Mouse (Mus musculus) embryonic facial prominence, embryonic 14.5 days (tissue): ENCODE results near the gene Gorasp1. TPM values are rescaled to one million over a fixed set of nuclear protein-coding genes. Genes with fewer than 3 reads are reported as not detected.
A peak's percentile ranks its signal among the peaks of the same experiment; 100 is the strongest.

Source experiments
- ATAC-seq: fragments of 200-750 bp; cut with Nextera tagmentation; 2 replicates; pipeline ENCODE4 v1.8.0; 2017; ENCODE audit warnings: low read depth, moderate number of reproducible peaks, moderate TSS enrichment
- DNase-seq: peaks from one replicate; pipeline ENCODE4 v3.0.0-alpha.2; 2015; ENCODE audit warnings: low spot score
- H3K27ac ChIP-seq: fragments of 300-500 bp; sonication (generic); replicated peaks from 2 replicates; pipeline ENCODE4 v1.5.1; 2014; ENCODE audit warnings: low read depth, mild to moderate bottlenecking, low read length, moderate library complexity
- H3K27me3 ChIP-seq: fragments of 300-500 bp; sonication (generic); replicated peaks from 2 replicates; pipeline ENCODE4 v1.6.1; 2014; ENCODE audit warnings: low read length; ENCODE audit not compliant: control insufficient read depth, insufficient read depth
- H3K36me3 ChIP-seq: fragments of 300-500 bp; sonication (generic); 2 replicates; pipeline ENCODE4 v1.6.1; 2014; ENCODE audit warnings: low read length, mixed read lengths; ENCODE audit not compliant: control insufficient read depth, insufficient read depth
- H3K4me1 ChIP-seq: fragments of 300-500 bp; sonication (generic); 2 replicates; pipeline ENCODE4 v1.6.1; 2014; ENCODE audit warnings: antibody characterized with exemption, low read length; ENCODE audit not compliant: control insufficient read depth, insufficient read depth
- H3K4me2 ChIP-seq: fragments of 300-500 bp; sonication (generic); 2 replicates; pipeline ENCODE4 v1.6.1; 2014; ENCODE audit warnings: low read depth, mild to moderate bottlenecking, low read length, moderate library complexity, mixed read lengths
- H3K4me3 ChIP-seq: fragments of 300-500 bp; sonication (generic); 2 replicates; pipeline ENCODE4 v1.5.1; 2014; ENCODE audit warnings: low read depth, mild to moderate bottlenecking, low read length
- H3K9ac ChIP-seq: fragments of 300-500 bp; sonication (generic); 2 replicates; pipeline ENCODE4 v1.6.1; 2014; ENCODE audit warnings: low read depth, mild to moderate bottlenecking, low read length, moderate library complexity, mixed read lengths
- H3K9me3 ChIP-seq: fragments of 300-500 bp; sonication (generic); 2 replicates; pipeline ENCODE4 v1.6.1; 2016; ENCODE audit warnings: low read length; ENCODE audit not compliant: control insufficient read depth
- WGBS: fragments of 180-500 bp; shearing (Covaris S2); extraction: QIAGEN DNeasy Blood & Tissue Kit; methylation state at CpG from one replicate; pipeline ENCODE4 v1.1.7; 2014; 5-methylcytosine and 5-hydroxymethylcytosine counted together
- polyA plus RNA-seq: library from polyadenylated mRNA; unstranded; fragments of >200 nt; fragmentation: Nextera tagmentation; extraction: Ambion mirVana; gene quantifications from 2 replicates; pipeline ENCODE4 v1.2.1, GENCODE M21; 2014

Gene Gorasp1
- polyA plus RNA-seq, 1 experiment from 2014 or later, result 29.9 TPM

DNA sequence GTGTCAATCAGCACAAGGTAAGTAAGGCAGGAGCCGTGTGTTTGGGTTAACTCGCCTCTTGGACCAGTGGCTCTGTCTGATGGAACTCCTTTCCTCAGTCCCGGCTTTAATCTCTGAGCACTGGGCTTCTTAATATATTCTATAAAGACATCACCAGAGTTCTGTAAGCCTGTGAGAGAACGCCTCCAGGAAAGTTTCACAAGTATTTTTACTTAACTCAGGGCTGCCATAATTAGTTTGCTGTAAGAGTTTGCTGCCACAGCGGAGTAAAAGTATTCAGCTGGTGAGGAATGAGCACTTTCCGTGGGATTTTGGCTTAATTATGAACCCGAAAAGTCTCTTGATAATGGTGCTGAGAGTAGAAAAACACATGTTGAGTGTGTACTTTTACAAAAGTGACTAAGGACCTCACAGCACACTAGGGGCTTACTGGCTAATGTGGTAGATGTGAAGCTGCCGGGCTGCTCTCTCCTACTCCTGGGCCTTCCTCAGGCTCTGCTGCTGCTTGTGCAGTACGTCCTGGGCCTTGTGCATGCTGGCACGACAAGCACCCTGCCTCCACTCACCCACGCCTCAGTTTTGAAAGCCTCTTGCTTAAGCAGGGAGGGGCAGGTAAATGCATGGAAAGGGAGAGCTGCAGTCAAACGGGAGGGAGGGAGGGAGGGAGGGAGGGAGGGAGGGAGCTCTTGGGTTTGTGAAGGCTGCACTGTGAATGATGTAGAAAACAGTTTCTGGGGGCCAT lies 34.8 kb downstream of the Gorasp1 start:
- Histone ChIP-seq H3K9ac (no peak overlapping the region), H3K4me3 (no peak overlapping the region), H3K9me3 (no peaks in the 10 kb centered on the region), H3K4me2 (no peak overlapping the region), H3K36me3 (peaks cover 51% of the 10 kb centered on the region), H3K27me3 (no peaks in the 10 kb centered on the region), H3K4me1 (no peaks in the 10 kb centered on the region), H3K27ac (no peak overlapping the region)
- DNase-seq (no peak), ATAC-seq (no peak)
- 81% methylated on average over 12 of the region's 12 CpGs for WGBS

GRCm38 (mm10) chr9:119899446-119899845 lies 37.9 kb downstream of the Gorasp1 start:
- no peak for ATAC-seq
- Histone ChIP-seq H3K4me2 (no peak overlapping the region), H3K9ac (no peak overlapping the region), H3K27me3 (no peaks in the 10 kb centered on the region), H3K4me1 (peaks cover 7% of the 10 kb centered on the region), H3K4me3 (no peak overlapping the region), H3K36me3 (peaks cover 22% of the 10 kb centered on the region), H3K9me3 (no peaks in the 10 kb centered on the region), H3K27ac (no peak overlapping the region)
- no peak for DNase-seq
- 78% methylated on average over 2 of the region's 2 CpGs for WGBS

- Histone ChIP-seq H3K4me1 (peaks cover 7% of the 10 kb centered on the region), H3K4me3 (peak overlapping the region; percentile 91), H3K4me2 (peak overlapping the region; percentile 92), H3K27ac (peak overlapping the region; percentile 73), H3K9me3 (no peaks in the 10 kb centered on the region), H3K9ac (peak overlapping the region; percentile 90), H3K27me3 (no peaks in the 10 kb centered on the region), H3K36me3 (no peaks in the 10 kb centered on the region)
- under 1% methylated on average over 28 of the region's 71 CpGs for WGBS
- ATAC-seq, result peak; percentile 70
- peak; percentile 23 for DNase-seq
Measured at GRCm38 (mm10) chr9:119895040-119895721, 42.2 kb downstream of the Gorasp1 start.

DNA sequence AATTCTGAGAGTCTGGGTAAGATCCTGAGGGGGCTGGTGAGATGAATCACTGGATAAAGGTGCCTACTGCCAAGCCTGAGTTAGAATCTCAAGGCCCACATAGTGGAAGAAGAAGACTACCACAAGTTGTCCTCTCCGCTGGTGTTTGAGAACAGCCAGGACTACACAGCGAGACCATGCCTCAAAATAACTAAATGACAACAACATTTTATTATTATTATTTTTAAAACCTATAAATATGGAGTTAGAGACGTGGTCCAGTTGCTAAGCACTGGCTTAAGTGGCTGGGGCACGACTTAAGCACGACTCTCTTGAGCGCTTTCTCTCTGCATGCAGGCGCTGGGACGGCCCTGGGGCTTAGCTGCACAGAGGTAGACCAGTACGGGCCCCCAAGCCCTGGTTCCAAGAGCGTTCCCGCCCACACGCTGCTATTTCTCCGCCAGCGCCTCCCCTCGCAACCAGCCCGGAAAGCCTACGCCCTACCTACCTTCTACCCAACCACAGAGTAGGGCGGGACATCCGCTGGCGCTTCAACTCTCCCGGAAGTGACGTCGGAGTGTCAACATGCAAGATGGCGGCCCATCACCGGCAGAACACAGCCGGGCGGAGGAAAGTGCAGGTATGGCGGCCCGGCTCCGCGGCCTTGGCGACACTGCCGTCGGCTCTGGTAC lies 42.9 kb downstream of the Gorasp1 start, which contains the start of gene Wdr48:
Gene Wdr48, plus strand, starts transcription at position 540 of the 671 bp plus-strand sequence.
- peak within 1 kb of the TSS; percentile 73 for H3K27ac ChIP-seq
- no peaks in the 10 kb centered on the region for H3K9me3 ChIP-seq
- H3K4me3 ChIP-seq, result peak within 1 kb of the TSS; percentile 91
- 6% methylated on average over 18 of the region's 34 CpGs for WGBS
- DNase-seq (peak; percentile 100), ATAC-seq (peak; percentile 100)
- no peaks in the 10 kb centered on the region for H3K27me3 ChIP-seq
- peak within 1 kb of the TSS; percentile 90 for H3K9ac ChIP-seq
- peaks cover 7% of the 10 kb centered on the region for H3K4me1 ChIP-seq
- peak within 1 kb of the TSS; percentile 92 for H3K4me2 ChIP-seq
- no peaks in the 10 kb centered on the region for H3K36me3 ChIP-seq

DNA sequence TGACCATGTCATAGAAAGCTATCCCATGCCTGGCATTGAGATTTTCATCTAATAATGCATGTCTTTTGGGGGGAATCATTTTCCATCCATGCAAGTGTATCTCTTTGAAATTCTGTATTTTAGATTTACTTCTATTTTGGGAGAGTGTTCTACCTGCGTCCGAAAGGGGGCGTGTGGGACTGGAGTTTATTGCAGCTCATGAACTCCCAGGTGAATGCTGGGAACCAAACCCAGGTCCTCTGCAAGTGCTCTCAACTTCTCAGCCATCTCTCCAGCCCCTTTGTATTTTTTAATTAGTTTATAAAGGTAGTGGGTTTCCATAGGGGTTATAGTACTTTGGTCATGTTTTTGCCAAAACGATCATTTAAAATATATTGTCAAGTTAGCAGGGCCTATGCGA lies 43.5 kb downstream of the Gorasp1 start:
- Histone ChIP-seq H3K27ac (0 out of 2 replicates have a peak overlapping the region, but pooled peaks have one; percentile 71), H3K4me2 (peak overlapping the region; percentile 92; the same call in 1 of the 2 replicates), H3K4me3 (no peak overlapping the region)

GRCm38 (mm10) chr9:119890692-119891091 lies 46.7 kb downstream of the Gorasp1 start:
- peak; percentile 19 for DNase-seq
- no peak for ATAC-seq
- H3K9ac ChIP-seq, result no peak overlapping the region
- no peak overlapping the region for H3K27ac ChIP-seq
- peaks cover 4% of the 10 kb centered on the region for H3K4me1 ChIP-seq
- no peaks in the 10 kb centered on the region for H3K36me3 ChIP-seq
- H3K4me2 ChIP-seq, result no peak overlapping the region
- no peaks in the 10 kb centered on the region for H3K9me3 ChIP-seq
- WGBS, result 49% methylated on average over 2 of the region's 2 CpGs
- no peaks in the 10 kb centered on the region for H3K27me3 ChIP-seq
- H3K4me3 ChIP-seq, result no peak overlapping the region

More for the DNA sequence above, 43.5 kb downstream of the Gorasp1 start:
- Histone ChIP-seq H3K9ac (no peak overlapping the region; the same call in 1 of the 2 replicates), H3K4me1 (peaks cover 7% of the 10 kb centered on the region), H3K9me3 (no peaks in the 10 kb centered on the region), H3K36me3 (no peaks in the 10 kb centered on the region), H3K27me3 (no peaks in the 10 kb centered on the region)
- 86% methylated on average over 5 of the region's 5 CpGs for WGBS
- DNase-seq, result no peak
- no peak for ATAC-seq

- H3K4me3 ChIP-seq, result no peak overlapping the region
- H3K9ac ChIP-seq, result no peak overlapping the region
- 83% methylated on average over 9 of the region's 9 CpGs for WGBS
- H3K4me2 ChIP-seq, result no peak overlapping the region
- DNase-seq (no peak), ATAC-seq (no peak)
- H3K27ac ChIP-seq, result no peak overlapping the region
- no peaks in the 10 kb centered on the region for H3K4me1 ChIP-seq
- H3K27me3 ChIP-seq, result no peaks in the 10 kb centered on the region
- H3K36me3 ChIP-seq, result no peaks in the 10 kb centered on the region
- H3K9me3 ChIP-seq, result no peaks in the 10 kb centered on the region
Measured at GRCm38 (mm10) chr9:119889446-119889845, 47.9 kb downstream of the Gorasp1 start.

GRCm38 (mm10) chr9:119888843-119889246 lies 48.5 kb downstream of the Gorasp1 start:
- no peak overlapping the region for H3K9ac ChIP-seq
- peak; percentile 54 for DNase-seq

More at GRCm38 (mm10) chr9:119888843-119889246, 48.5 kb downstream of the Gorasp1 start:
- WGBS, result 40% methylated on average over 2 of the region's 2 CpGs
- ATAC-seq, result peak; percentile 76; the same call in 1 of the 2 replicates
- Histone ChIP-seq H3K36me3 (no peaks in the 10 kb centered on the region), H3K4me1 (no peaks in the 10 kb centered on the region), H3K27me3 (no peaks in the 10 kb centered on the region), H3K4me2 (no peak overlapping the region), H3K9me3 (no peaks in the 10 kb centered on the region), H3K27ac (no peak overlapping the region), H3K4me3 (no peak overlapping the region)
